Mouse (Mus musculus) G1E (cell line): ENCODE data around the gene Etfa. TPM values are rescaled to one million over a fixed set of nuclear protein-coding genes. Genes with fewer than 3 reads are reported as not detected.

Experiments
- ATAC-seq: 2 replicates; pipeline ENCODE4 v1.8.0; 2016; ENCODE audit warnings: mild to moderate bottlenecking; ENCODE audit not compliant: insufficient number of reproducible peaks, poor library complexity, low FRiP score, severe bottlenecking; ENCODE audit errors: extremely low read depth
- DNase-seq: peaks from one replicate; pipeline ENCODE4 v3.0.0; 2012; ENCODE audit warnings: low spot score
- H3K27me3 ChIP-seq: 2 replicates; pipeline ENCODE4 v1.6.1; 2012; ENCODE audit warnings: mild to moderate bottlenecking, low read length, inconsistent platforms; ENCODE audit not compliant: insufficient read depth
- H3K36me3 ChIP-seq: replicated peaks from 2 replicates; pipeline ENCODE3; 2012; ENCODE audit warnings: mild to moderate bottlenecking, inconsistent platforms
- H3K4me1 ChIP-seq: 2 replicates; pipeline ENCODE4 v1.6.1; 2012; ENCODE audit warnings: low read depth, low read length, inconsistent platforms, mixed read lengths; ENCODE audit not compliant: insufficient read depth
- H3K4me3 ChIP-seq: 2 replicates; pipeline ENCODE4 v1.5.1; 2012; ENCODE audit warnings: low read depth, mild to moderate bottlenecking, inconsistent platforms, low read length, moderate library complexity, mixed read lengths
- H3K9me3 ChIP-seq: replicated peaks from 2 replicates; pipeline ENCODE4 v1.6.1; 2012; ENCODE audit warnings: inconsistent platforms
- CTCF ChIP-seq: IDR thresholded peaks from 2 replicates; pipeline ENCODE4 v1.5.1; 2012; ENCODE audit warnings: low read depth, low read length, inconsistent platforms, mixed read lengths
- GATA1 ChIP-seq: IDR thresholded peaks from 2 replicates; pipeline ENCODE4 v1.6.1; 2012; ENCODE audit warnings: borderline replicate concordance, low read length, inconsistent platforms, mixed read lengths
- GATA2 ChIP-seq: IDR thresholded peaks from 2 replicates; pipeline ENCODE4 v1.6.1; 2012; ENCODE audit warnings: low read depth, low read length, inconsistent platforms, borderline replicate concordance
- POLR2AphosphoS5 ChIP-seq: IDR thresholded peaks from 2 replicates; pipeline ENCODE4 v1.6.1; 2012; ENCODE audit warnings: low read depth, low read length, inconsistent platforms; ENCODE audit not compliant: insufficient replicate concordance
- TAL1 ChIP-seq: conservative IDR thresholded peaks from 2 replicates; pipeline ENCODE4 v1.6.1; 2012; ENCODE audit warnings: low read depth, low read length, inconsistent platforms, mixed read lengths
- polyA plus RNA-seq: library from polyadenylated mRNA; stranded (reverse); fragments of >175 nt; gene quantifications from 2 replicates; pipeline ENCODE4 v1.2.3, GENCODE M21; 2012
- total RNA-seq, 2 experiments: library from RNA; stranded (forward) in 1 of 2; stranded (reverse) in 1 of 2; fragments of 200-1000 nt in 1 of 2; fragments of >200 nt in 1 of 2; fragmentation: Nextera tagmentation in 1 of 2; gene quantifications; 2 replicates each; pipeline ENCODE4 v1.2.3; 2014 to 2017

The Etfa gene
- total and polyA plus RNA-seq, 3 experiments: 44.2 to 77.6 (median 49.2) TPM

- TF ChIP-seq GATA1 (no peak), POLR2AphosphoS5 (no peak), CTCF (no peak), TAL1 (no peak), GATA2 (no peak)
- H3K4me3 ChIP-seq: no peak overlapping the region
- no peaks in the 10 kb centered on the region for H3K4me1 ChIP-seq
- peaks cover 54% of the 10 kb centered on the region for H3K36me3 ChIP-seq
- DNase-seq: no peak
- H3K9me3 ChIP-seq: no peaks in the 10 kb centered on the region
- no peak for ATAC-seq
- H3K27me3 ChIP-seq: no peaks in the 10 kb centered on the region
Measured at GRCm38 (mm10) chr9:55482116-55482515, 29.9 kb downstream of the Etfa start.

GRCm38 (mm10) chr9:55478699-55479098 is 33.3 kb downstream of the Etfa start:
- Histone ChIP-seq H3K4me3 (no peak overlapping the region), H3K4me1 (no peaks in the 10 kb centered on the region), H3K36me3 (peaks cover 48% of the 10 kb centered on the region), H3K27me3 (no peaks in the 10 kb centered on the region), H3K9me3 (no peaks in the 10 kb centered on the region)
- TF ChIP-seq TAL1 (no peak), GATA1 (no peak), GATA2 (no peak), POLR2AphosphoS5 (no peak), CTCF (no peak)
- ATAC-seq (no peak), DNase-seq (no peak)

GRCm38 (mm10) chr9:55476084-55476483 is 36.0 kb downstream of the Etfa start:
- no peaks in the 10 kb centered on the region for H3K9me3 ChIP-seq
- no peak for DNase-seq
- H3K36me3 ChIP-seq: peaks cover 37% of the 10 kb centered on the region
- no peaks in the 10 kb centered on the region for H3K4me1 ChIP-seq
- no peak for ATAC-seq
- no peak for TF ChIP-seq CTCF
- no peak for TF ChIP-seq POLR2AphosphoS5
- no peak for TF ChIP-seq GATA1
- no peak for TF ChIP-seq TAL1
- TF ChIP-seq GATA2: no peak
- no peaks in the 10 kb centered on the region for H3K27me3 ChIP-seq
- H3K4me3 ChIP-seq: no peak overlapping the region

- H3K36me3 ChIP-seq: peaks cover 56% of the 10 kb centered on the region
- H3K27me3 ChIP-seq: no peaks in the 10 kb centered on the region
- H3K9me3 ChIP-seq: no peaks in the 10 kb centered on the region
- DNase-seq (no peak), ATAC-seq (no peak)
- no peaks in the 10 kb centered on the region for H3K4me1 ChIP-seq
- no peak overlapping the region for H3K4me3 ChIP-seq
- TF ChIP-seq GATA2 (no peak), GATA1 (no peak), CTCF (no peak), TAL1 (no peak)
Measured at GRCm38 (mm10) chr9:55468397-55468796, 43.6 kb downstream of the Etfa start.

- ATAC-seq (no peak), DNase-seq (no peak)
- TF ChIP-seq TAL1 (no peak), POLR2AphosphoS5 (no peak), CTCF (no peak), GATA2 (no peak), GATA1 (no peak)
- Histone ChIP-seq H3K9me3 (no peaks in the 10 kb centered on the region), H3K4me1 (peaks cover 8% of the 10 kb centered on the region; the same call in 1 of the 2 replicates), H3K4me3 (no peak overlapping the region), H3K36me3 (peaks cover 32% of the 10 kb centered on the region), H3K27me3 (no peaks in the 10 kb centered on the region)
Measured at GRCm38 (mm10) chr9:55453366-55453765, 58.7 kb downstream of the Etfa start.

GRCm38 (mm10) chr9:55452906-55453305 is 59.1 kb downstream of the Etfa start:
- Histone ChIP-seq H3K4me3 (no peak overlapping the region), H3K27me3 (no peaks in the 10 kb centered on the region), H3K4me1 (peaks cover 8% of the 10 kb centered on the region; the same call in 1 of the 2 replicates), H3K36me3 (peaks cover 32% of the 10 kb centered on the region), H3K9me3 (no peaks in the 10 kb centered on the region)
- no peak for DNase-seq
- TF ChIP-seq GATA2 (no peak), GATA1 (no peak), CTCF (no peak), POLR2AphosphoS5 (no peak; the same call in 1 of the 2 replicates), TAL1 (no peak)
- no peak for ATAC-seq

DNA sequence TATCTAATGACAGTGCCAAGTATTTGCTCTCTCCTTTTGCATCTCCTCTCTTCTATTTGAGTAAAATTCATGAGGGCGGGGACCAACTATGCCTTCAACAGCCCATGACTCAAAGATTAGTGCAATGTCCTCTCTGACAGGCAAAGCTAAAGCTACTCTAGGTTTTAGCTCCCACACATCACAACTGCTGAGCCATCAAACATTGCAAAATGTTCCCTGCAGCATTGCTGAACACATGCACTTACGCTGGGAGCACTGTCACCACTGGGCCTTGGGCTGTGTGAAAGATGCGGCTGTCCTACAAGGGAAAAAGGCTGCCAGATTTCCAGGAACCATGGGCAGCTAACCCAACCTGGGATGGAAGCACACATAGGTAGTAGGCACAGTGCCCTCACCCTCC is 60.6 kb downstream of the Etfa start:
- H3K36me3 ChIP-seq: peaks cover 32% of the 10 kb centered on the region
- DNase-seq (no peak), ATAC-seq (no peak)
- peaks cover 3% of the 10 kb centered on the region; the same call in 1 of the 2 replicates for H3K27me3 ChIP-seq
- H3K4me1 ChIP-seq: peaks cover 8% of the 10 kb centered on the region; the same call in 1 of the 2 replicates
- TF ChIP-seq POLR2AphosphoS5 (no peak), TAL1 (no peak), GATA2 (no peak), CTCF (no peak), GATA1 (no peak)
- no peak overlapping the region for H3K4me3 ChIP-seq
- no peaks in the 10 kb centered on the region for H3K9me3 ChIP-seq
